Mouse (Mus musculus) thymus, adult 2 months (tissue): ENCODE measurements around the gene Sema4b.

Experiments used
- CTCF ChIP-seq: fragments of 200-500 bp; IDR thresholded peaks from 2 replicates; pipeline ENCODE4 v1.5.1; 2012; ENCODE audit warnings: mild to moderate bottlenecking, control low read depth, low read length, moderate library complexity, borderline replicate concordance; ENCODE audit not compliant: control insufficient read depth, poor library complexity, insufficient read depth; ENCODE audit errors: extremely low read depth
- POLR2A ChIP-seq: fragments of 200-500 bp; IDR thresholded peaks from 2 replicates; pipeline ENCODE4 v1.6.1; 2012; ENCODE audit warnings: mild to moderate bottlenecking, low read length, control low read depth, moderate library complexity; ENCODE audit not compliant: control insufficient read depth, poor library complexity, insufficient read depth; ENCODE audit errors: extremely low read depth

- TF ChIP-seq POLR2A (no peak), CTCF (no peak)
Observed at GRCm38 (mm10) chr7:80177438-80177837, 9.2 kb upstream of the Sema4b start.
